Mouse (Mus musculus) heart, postnatal 10 days (tissue): Measurements from ENCODE around the gene Jazf1. TPM values are rescaled to one million over a fixed set of nuclear protein-coding genes. Genes with fewer than 3 reads are reported as not detected.
A peak's percentile ranks its signal among the peaks of the same experiment; 100 is the strongest.

Experiments used
- DNase-seq, 2 experiments: peaks; one replicate each; pipeline ENCODE4 v3.0.0; 2021
- intact Hi-C: fragments of 180-260 bp; cut with DNase I; formaldehyde crosslinking; loops from one replicate; pipeline ENCODE4 v1.15.1; 2025
- total RNA-seq, 2 experiments: library from RNA; stranded (reverse); gene quantifications; 2 replicates each; pipeline ENCODE4 v1.2.3; 2021

Gene Jazf1
- total RNA-seq, 2 experiments from 2014 or later: 9.8 to 10.0 TPM

DNA sequence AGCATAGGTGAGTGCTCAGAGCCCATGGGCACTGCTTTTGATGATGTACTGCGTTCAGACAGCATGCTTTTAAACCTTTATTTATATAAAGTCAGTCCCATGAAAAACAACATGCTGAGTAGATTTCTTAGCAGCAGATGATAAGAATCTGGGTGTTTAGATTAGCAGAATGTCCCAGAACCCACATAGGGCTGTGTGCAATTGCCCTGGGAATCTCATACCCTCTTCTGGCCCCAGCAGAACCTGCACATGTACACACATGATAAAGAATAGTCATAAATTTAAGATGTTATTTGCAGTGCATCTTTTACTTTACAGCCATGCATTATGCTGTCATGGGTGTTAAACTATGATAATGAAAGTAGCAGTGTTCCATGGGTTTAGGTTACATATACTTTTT, 297.6 kb downstream of the Jazf1 start:
- intact Hi-C loops: no loop called here
- no peak for DNase-seq

DNA sequence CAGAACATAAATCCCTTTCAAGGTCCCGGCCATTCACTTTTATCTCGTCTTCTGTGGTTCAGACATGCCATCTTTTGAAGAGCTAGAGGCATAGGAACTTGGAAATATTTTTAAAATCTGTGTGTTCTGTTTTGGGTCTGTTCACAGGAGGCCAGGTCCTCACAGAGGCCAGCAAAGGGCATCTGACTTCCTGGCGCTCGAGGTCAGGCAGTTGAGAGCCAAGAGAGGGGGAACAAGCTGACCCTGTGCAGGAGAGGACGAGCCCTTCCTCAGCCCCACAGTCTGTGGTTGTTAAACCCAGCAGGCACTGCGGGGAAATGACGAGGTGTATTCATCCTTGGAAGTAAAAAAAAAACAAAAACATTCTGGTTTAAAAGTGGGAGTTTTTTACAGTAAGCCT, 303.2 kb downstream of the Jazf1 start:
- no peak for DNase-seq
- intact Hi-C loops: no loop called here

DNA sequence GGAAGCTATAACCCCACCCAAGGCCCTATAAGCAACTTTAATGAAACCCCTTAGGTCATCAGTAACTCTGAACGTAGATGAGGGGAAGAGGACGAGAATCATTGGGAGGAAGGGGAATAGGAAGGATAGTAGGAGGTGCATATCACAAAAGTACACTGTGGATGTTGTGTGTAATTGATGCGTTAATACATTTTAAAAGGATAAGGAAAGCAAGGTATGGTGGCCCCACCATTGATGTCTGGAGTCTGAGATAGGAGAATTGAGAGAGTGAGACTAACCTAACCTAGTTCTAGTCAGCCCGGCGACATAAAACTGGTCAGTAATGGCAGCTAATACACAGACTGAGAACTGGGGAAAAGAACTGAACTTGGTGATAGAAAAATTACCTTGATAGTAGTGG, 315.6 kb downstream of the Jazf1 start:
- no peak for DNase-seq
- intact Hi-C loops: no loop called here

DNA sequence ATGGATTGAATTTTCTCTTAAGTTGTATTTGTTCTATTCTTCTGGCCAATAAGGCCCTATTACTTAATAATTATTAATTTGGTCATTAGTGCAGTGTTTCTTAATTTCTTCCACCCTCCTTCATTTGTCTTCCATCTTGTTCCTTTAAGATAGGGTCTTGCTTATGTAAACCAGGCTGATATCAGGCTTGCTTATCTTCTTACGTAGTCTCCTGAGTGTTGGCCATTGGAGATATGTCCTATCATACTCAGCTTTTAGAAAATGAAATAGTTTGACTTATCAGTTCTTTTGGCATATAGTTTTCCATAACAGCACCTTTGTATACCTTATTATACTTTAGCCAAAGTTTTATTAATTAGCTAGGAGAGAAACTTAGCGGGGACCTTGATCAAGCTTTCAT, 333.8 kb downstream of the Jazf1 start:
- no peak for DNase-seq
- intact Hi-C loops: no loop called here

DNA sequence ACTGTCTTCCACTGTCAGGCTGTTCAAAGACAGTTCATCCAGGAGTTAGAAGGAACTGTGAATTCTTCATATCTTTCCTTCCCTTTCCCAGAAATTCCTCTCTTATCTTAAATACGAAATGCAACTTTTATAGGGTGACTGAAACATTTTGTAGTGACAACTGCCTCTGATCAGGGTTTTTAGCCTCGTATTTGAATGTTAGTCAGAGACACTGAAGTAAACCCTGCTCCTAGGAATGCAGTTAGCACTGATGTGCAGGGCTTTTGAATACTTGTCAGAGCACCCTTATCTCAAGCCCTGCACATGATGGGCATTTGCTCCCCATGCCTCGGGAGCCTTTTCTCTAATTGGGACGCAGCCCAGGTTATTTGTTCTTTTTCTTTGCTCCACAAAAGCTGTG, 338.1 kb downstream of the Jazf1 start:
- intact Hi-C loops: no loop called here
- peak in 1 of 2 experiments; percentile 11 for DNase-seq

DNA sequence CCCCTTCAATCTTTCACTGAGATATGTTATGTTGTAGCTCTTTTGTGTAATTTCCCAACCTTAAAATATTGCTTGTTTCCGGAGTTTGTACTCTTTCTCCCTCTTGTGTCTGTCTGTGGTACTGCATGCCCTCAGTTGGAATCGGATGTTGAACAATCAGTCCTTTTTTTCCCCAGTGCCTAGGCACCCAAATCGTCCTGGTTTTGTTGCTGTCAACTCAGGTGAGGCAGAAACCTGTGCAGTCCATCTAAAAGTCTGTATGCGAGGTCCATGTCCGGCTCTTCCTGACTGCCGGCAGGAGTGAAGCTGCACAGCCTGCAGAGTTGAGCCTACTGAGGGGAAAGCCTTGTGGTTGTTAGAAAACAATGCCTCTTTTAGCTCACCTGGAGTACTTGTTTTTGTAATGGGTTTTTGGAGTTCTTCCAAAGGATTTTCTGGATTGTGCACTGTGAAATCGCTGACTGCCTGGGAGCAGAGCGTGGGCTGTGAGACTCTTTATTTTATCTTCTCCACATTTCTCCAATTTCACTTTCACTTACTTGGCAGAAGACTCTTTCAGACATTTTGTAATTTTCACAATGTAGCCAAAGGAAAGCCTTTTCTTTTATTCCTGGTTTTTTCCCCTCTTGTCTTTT, 343.5 kb downstream of the Jazf1 start:
- intact Hi-C loops: loop anchor here (2.0 to 5.0 kb wide), 7 partner anchors 62 to 466 kb away; partner anchors contain the start of gene Hibadh
- peak; percentile 72 to 84 for DNase-seq

Other genes starting within 250 kb of the Jazf1 start
- gene Creb5, start 218.6 kb upstream of the Jazf1 start, total RNA-seq: 10 to 100 TPM; 26.2 to 30.8 TPM